Mouse (Mus musculus): ENCODE results near the gene Macrod2. TPM values are rescaled to one million over a fixed set of nuclear protein-coding genes. Genes with fewer than 3 reads are reported as not detected.

The Macrod2 gene
- polyA plus RNA-seq, 1 experiment, result 3.8 TPM

DNA sequence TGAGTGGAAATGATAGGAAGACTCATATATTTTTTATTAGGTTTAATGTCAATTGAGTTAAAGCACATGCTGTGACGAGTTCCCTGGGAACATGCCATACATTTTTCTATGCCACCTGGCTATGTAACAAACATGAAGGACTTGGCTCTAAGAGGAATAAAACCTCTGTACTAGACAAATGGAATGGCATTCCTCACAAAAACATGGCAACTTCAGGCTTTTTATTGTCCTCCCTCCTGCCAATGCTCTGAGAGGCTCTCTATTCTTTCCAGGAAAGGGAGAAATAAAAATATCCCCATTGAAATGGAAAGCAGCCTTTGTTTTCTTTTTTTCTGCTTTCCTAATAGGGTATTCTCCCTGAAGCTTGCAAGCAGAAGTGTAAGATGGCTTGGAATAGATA is 1559.7 kb downstream of the Macrod2 start:
- H3K36me3 ChIP-seq (ENCODE audit: control insufficient read depth, insufficient read depth, low read length), result no peaks in the 10 kb centered on the region
- no peak overlapping the region for H3K27ac ChIP-seq (ENCODE audit: insufficient read depth, low read depth, low read length)
- WGBS, result 66% methylated on average over 1 of the region's 1 CpGs
- H3K27me3 ChIP-seq (ENCODE audit: control insufficient read depth, insufficient read depth, low read length), result no peaks in the 10 kb centered on the region
- no peak overlapping the region for H3K4me3 ChIP-seq (ENCODE audit: low read depth, low read length)
- H3K4me1 ChIP-seq (ENCODE audit: control insufficient read depth, insufficient read depth, insufficient read length, low read length), result no peaks in the 10 kb centered on the region
- TF ChIP-seq POLR2A (IDR thresholded peaks at IDR 0.05; ENCODE audit: low read depth, low read length) (no peak), CTCF (IDR thresholded peaks at IDR 0.05; ENCODE audit: extremely low read depth, insufficient read length, insufficient replicate concordance, low read depth, low read length) (no peak)

- H3K36me3 ChIP-seq (ENCODE audit: control insufficient read depth, insufficient read depth, low read length), result no peaks in the 10 kb centered on the region
- H3K27ac ChIP-seq (ENCODE audit: insufficient read depth, low read depth, low read length), result no peak overlapping the region
- TF ChIP-seq CTCF (IDR thresholded peaks at IDR 0.05; ENCODE audit: extremely low read depth, insufficient read length, insufficient replicate concordance, low read depth, low read length), result no peak
- TF ChIP-seq POLR2A (IDR thresholded peaks at IDR 0.05; ENCODE audit: low read depth, low read length), result no peak
- H3K27me3 ChIP-seq (ENCODE audit: control insufficient read depth, insufficient read depth, low read length), result no peaks in the 10 kb centered on the region
- no peaks in the 10 kb centered on the region for H3K4me1 ChIP-seq (ENCODE audit: control insufficient read depth, insufficient read depth, insufficient read length, low read length)
- 52% methylated on average over 3 of the region's 3 CpGs for WGBS
- no peak overlapping the region for H3K4me3 ChIP-seq (ENCODE audit: low read depth, low read length)
Measured at GRCm38 (mm10) chr2:141955197-141955596, 1560.1 kb downstream of the Macrod2 start.

GRCm38 (mm10) chr2:141962868-141963267 is 1567.8 kb downstream of the Macrod2 start:
- WGBS, result 26% methylated on average over 1 of the region's 1 CpGs
- H3K36me3 ChIP-seq (ENCODE audit: control insufficient read depth, insufficient read depth, low read length), result no peaks in the 10 kb centered on the region
- no peak overlapping the region for H3K27ac ChIP-seq (ENCODE audit: insufficient read depth, low read depth, low read length)
- TF ChIP-seq POLR2A (IDR thresholded peaks at IDR 0.05; ENCODE audit: low read depth, low read length), result no peak
- TF ChIP-seq CTCF (IDR thresholded peaks at IDR 0.05; ENCODE audit: extremely low read depth, insufficient read length, insufficient replicate concordance, low read depth, low read length), result no peak
- no peaks in the 10 kb centered on the region for H3K4me1 ChIP-seq (ENCODE audit: control insufficient read depth, insufficient read depth, insufficient read length, low read length)
- no peak overlapping the region for H3K4me3 ChIP-seq (ENCODE audit: low read depth, low read length)
- no peaks in the 10 kb centered on the region for H3K27me3 ChIP-seq (ENCODE audit: control insufficient read depth, insufficient read depth, low read length)

- Histone ChIP-seq H3K4me3 (ENCODE audit: low read depth, low read length) (no peak overlapping the region), H3K4me1 (ENCODE audit: control insufficient read depth, insufficient read depth, insufficient read length, low read length) (no peaks in the 10 kb centered on the region), H3K27me3 (ENCODE audit: control insufficient read depth, insufficient read depth, low read length) (no peaks in the 10 kb centered on the region), H3K27ac (ENCODE audit: insufficient read depth, low read depth, low read length) (no peak overlapping the region), H3K36me3 (ENCODE audit: control insufficient read depth, insufficient read depth, low read length) (no peaks in the 10 kb centered on the region)
- TF ChIP-seq POLR2A (IDR thresholded peaks at IDR 0.05; ENCODE audit: low read depth, low read length), result no peak
- TF ChIP-seq CTCF (IDR thresholded peaks at IDR 0.05; ENCODE audit: extremely low read depth, insufficient read length, insufficient replicate concordance, low read depth, low read length), result no peak
- 60% methylated on average over 7 of the region's 7 CpGs for WGBS
Measured at GRCm38 (mm10) chr2:141983664-141984395, 1588.7 kb downstream of the Macrod2 start.

DNA sequence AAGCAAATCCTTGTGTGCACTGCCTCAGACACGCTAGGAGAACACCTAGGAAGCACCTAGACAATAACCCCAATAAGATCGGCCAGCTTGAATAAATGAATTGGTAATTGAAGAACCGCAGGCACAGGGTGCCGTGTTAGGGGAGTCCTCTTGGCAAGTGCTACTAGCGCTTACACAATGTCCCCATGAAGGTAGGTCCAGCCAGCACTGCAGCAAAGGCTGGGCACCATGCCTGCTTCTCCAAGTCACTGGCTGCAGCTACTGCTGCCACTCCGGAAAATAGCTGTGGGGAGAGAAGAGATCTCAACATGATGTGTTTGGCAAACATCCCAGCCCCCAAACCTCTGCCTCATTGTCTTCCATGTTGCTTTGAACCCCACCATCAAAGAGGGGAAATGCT is 1603.8 kb downstream of the Macrod2 start:
- TF ChIP-seq CTCF (IDR thresholded peaks at IDR 0.05; ENCODE audit: extremely low read depth, insufficient read length, insufficient replicate concordance, low read depth, low read length) (no peak), POLR2A (IDR thresholded peaks at IDR 0.05; ENCODE audit: low read depth, low read length) (no peak)
- Histone ChIP-seq H3K27me3 (ENCODE audit: control insufficient read depth, insufficient read depth, low read length) (no peaks in the 10 kb centered on the region), H3K4me1 (ENCODE audit: control insufficient read depth, insufficient read depth, insufficient read length, low read length) (no peaks in the 10 kb centered on the region), H3K4me3 (ENCODE audit: low read depth, low read length) (no peak overlapping the region), H3K27ac (ENCODE audit: insufficient read depth, low read depth, low read length) (no peak overlapping the region), H3K36me3 (ENCODE audit: control insufficient read depth, insufficient read depth, low read length) (no peaks in the 10 kb centered on the region)
- WGBS, result 84% methylated on average over 6 of the region's 6 CpGs

DNA sequence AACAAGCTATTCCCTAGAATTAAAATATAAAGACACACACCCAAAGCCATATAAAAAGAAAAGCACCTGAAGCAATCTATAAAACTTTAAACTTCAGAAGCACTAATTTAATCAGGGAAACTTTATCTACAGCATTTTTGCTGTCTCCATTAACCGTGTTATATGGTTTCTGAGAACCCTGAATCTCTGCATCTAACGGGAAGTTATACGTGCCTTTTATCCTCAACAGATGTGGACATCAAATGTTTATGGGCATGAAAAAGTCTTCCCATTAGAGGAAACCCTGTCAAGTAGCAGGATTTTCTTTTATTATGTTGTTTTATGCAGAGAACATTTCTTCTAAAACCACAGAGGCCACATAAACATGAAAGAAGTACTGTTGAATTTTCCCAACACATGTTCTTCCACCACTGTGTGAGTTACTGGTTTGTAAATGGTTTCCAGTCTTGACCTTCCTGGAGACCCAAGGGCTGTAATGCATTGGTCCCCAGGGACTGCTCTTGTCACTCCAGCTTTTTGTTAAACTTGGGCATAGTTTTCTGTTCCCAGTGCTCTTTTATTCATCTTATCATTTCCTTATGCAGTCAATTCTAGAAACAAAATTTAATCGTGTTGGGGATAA is 1629.5 kb downstream of the Macrod2 start:
- no peak for TF ChIP-seq POLR2A (IDR thresholded peaks at IDR 0.05; ENCODE audit: low read depth, low read length)
- no peaks in the 10 kb centered on the region for H3K36me3 ChIP-seq (ENCODE audit: control insufficient read depth, insufficient read depth, low read length)
- no peaks in the 10 kb centered on the region for H3K4me1 ChIP-seq (ENCODE audit: control insufficient read depth, insufficient read depth, insufficient read length, low read length)
- H3K27ac ChIP-seq (ENCODE audit: insufficient read depth, low read depth, low read length), result no peak overlapping the region
- no peak overlapping the region for H3K4me3 ChIP-seq (ENCODE audit: low read depth, low read length)
- no peaks in the 10 kb centered on the region for H3K27me3 ChIP-seq (ENCODE audit: control insufficient read depth, insufficient read depth, low read length)
- WGBS, result 81% methylated on average over 4 of the region's 4 CpGs

GRCm38 (mm10) chr2:142026721-142027120 is 1631.6 kb downstream of the Macrod2 start:
- H3K4me1 ChIP-seq (ENCODE audit: control insufficient read depth, insufficient read depth, insufficient read length, low read length), result no peaks in the 10 kb centered on the region
- no peak for TF ChIP-seq POLR2A (IDR thresholded peaks at IDR 0.05; ENCODE audit: low read depth, low read length)
- TF ChIP-seq CTCF (IDR thresholded peaks at IDR 0.05; ENCODE audit: extremely low read depth, insufficient read length, insufficient replicate concordance, low read depth, low read length), result no peak
- no peak overlapping the region for H3K27ac ChIP-seq (ENCODE audit: insufficient read depth, low read depth, low read length)
- H3K27me3 ChIP-seq (ENCODE audit: control insufficient read depth, insufficient read depth, low read length), result no peaks in the 10 kb centered on the region
- H3K4me3 ChIP-seq (ENCODE audit: low read depth, low read length), result no peak overlapping the region
- H3K36me3 ChIP-seq (ENCODE audit: control insufficient read depth, insufficient read depth, low read length), result no peaks in the 10 kb centered on the region
